Mouse (Mus musculus) embryonic facial prominence, embryonic 10.5 days (tissue): ENCODE measurements around the gene Mapk14. TPM values are rescaled to one million over a fixed set of nuclear protein-coding genes. Genes with fewer than 3 reads are reported as not detected.
A peak's percentile ranks its signal among the peaks of the same experiment; 100 is the strongest.
"Not testable (repeated sequence)": the region's sequence is repeated elsewhere in the genome, so short reads cannot be mapped to it uniquely, and the experiment has no call there.

Experiments
- DNase-seq: peaks from one replicate; pipeline ENCODE4 v3.0.0-alpha.2; 2017; ENCODE audit warnings: low spot score
- H3K27ac ChIP-seq: fragments of 300-500 bp; sonication (generic); replicated peaks from 2 replicates; pipeline ENCODE4 v1.5.1; 2016; ENCODE audit warnings: mild to moderate bottlenecking
- H3K27me3 ChIP-seq: fragments of 300-500 bp; sonication (generic); replicated peaks from 2 replicates; pipeline ENCODE4 v1.6.1; 2016; ENCODE audit warnings: low read depth, mild to moderate bottlenecking; ENCODE audit not compliant: poor library complexity, severe bottlenecking
- H3K36me3 ChIP-seq: fragments of 300-500 bp; sonication (generic); replicated peaks from 2 replicates; pipeline ENCODE4 v1.6.1; 2016; ENCODE audit warnings: mild to moderate bottlenecking, moderate library complexity
- H3K4me1 ChIP-seq: fragments of 300-500 bp; sonication (generic); 2 replicates; pipeline ENCODE4 v1.6.1; 2016
- H3K4me3 ChIP-seq: fragments of 300-500 bp; sonication (generic); 2 replicates; pipeline ENCODE4 v1.5.1; 2016; ENCODE audit warnings: mild to moderate bottlenecking, moderate library complexity
- H3K9me3 ChIP-seq: fragments of 300-500 bp; sonication (generic); 2 replicates; pipeline ENCODE4 v1.6.1; 2016; ENCODE audit warnings: mild to moderate bottlenecking
- WGBS: fragments of 180-500 bp; shearing (Covaris S2); methylation state at CpG from one replicate; pipeline ENCODE4 v1.1.7; 2016; 5-methylcytosine and 5-hydroxymethylcytosine counted together
- polyA plus RNA-seq: library from polyadenylated mRNA; unstranded; fragments of >200 nt; fragmentation: Nextera tagmentation; extraction: Ambion mirVana; gene quantifications from 2 replicates; pipeline ENCODE4 v1.2.1, GENCODE M21; 2016

The Mapk14 gene
- polyA plus RNA-seq, 1 experiment from 2014 or later = 48.1 TPM

DNA sequence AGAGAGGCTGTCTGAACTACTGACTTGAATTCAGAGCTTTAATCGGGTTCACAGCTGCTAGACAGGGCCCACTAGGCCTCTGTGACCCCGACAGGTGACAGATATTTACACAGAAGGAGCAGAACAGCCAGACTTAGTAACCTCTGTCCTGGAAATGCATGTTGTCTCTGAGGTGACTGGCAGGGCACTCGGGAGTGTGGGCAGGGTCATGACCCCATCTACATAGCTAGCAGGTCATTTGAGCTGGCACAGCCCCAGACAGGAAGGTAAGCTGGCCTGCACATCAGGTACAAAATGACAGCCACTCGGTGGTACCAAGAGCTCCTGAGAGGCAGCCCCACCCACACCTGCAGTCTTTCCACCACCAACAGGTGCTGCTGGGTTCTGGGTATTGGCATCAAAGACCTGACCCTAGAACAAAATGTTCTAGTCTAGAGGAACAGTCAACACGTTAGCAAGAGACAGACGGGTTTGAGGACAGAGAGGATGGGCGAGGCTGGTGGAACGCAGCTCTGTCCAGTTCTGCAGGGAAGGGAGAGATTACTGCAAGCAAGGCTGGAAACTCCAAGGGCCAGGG is 69.7 kb downstream of the Mapk14 start:
- H3K27ac ChIP-seq = no peak overlapping the region
- no peak for DNase-seq
- no peaks in the 10 kb centered on the region for H3K36me3 ChIP-seq
- no peaks in the 10 kb centered on the region for H3K9me3 ChIP-seq
- 71% methylated on average over 8 of the region's 8 CpGs for WGBS
- 0 out of 2 replicates have a peak, but pooled peaks cover 4% of the 10 kb centered on the region for H3K4me1 ChIP-seq
- no peak overlapping the region for H3K4me3 ChIP-seq
- no peaks in the 10 kb centered on the region for H3K27me3 ChIP-seq

- H3K9me3 ChIP-seq = no peaks in the 10 kb centered on the region
- peak; percentile 79 for DNase-seq
- H3K4me1 ChIP-seq = 0 out of 2 replicates have a peak, but pooled peaks cover 10% of the 10 kb centered on the region
- H3K4me3 ChIP-seq = no peak overlapping the region
- WGBS = 14% methylated on average over 3 of the region's 3 CpGs
- no peak overlapping the region for H3K27ac ChIP-seq
- peaks cover 5% of the 10 kb centered on the region for H3K27me3 ChIP-seq
- H3K36me3 ChIP-seq = no peaks in the 10 kb centered on the region
Observed at GRCm38 (mm10) chr17:28761871-28762270, 70.7 kb downstream of the Mapk14 start.

DNA sequence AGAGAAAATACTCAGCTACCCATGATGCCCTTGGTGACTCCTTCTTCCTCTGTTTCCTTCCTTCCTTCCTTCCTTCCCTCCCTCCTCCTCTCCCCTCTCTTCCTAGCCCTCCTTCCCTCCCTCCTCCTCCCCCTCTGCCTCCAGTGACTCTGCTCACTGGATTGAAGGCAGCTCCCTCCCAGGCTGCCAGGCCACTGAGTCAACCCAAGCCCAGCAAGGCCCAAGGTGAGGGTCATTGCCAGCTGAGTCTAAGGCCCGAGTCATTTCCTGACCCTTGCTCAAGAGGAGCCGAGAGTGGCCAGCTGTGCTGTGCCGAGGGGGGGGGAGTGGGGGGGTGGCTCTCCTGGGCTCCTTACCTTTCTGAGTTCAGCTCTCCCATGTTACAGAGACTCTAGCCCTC is 75.1 kb downstream of the Mapk14 start:
- H3K27me3 ChIP-seq = peaks cover 41% of the 10 kb centered on the region
- no peak overlapping the region for H3K27ac ChIP-seq
- H3K4me1 ChIP-seq = peaks cover 23% of the 10 kb centered on the region
- no peak for DNase-seq
- H3K4me3 ChIP-seq = no peak overlapping the region
- H3K36me3 ChIP-seq = no peaks in the 10 kb centered on the region
- H3K9me3 ChIP-seq = no peaks in the 10 kb centered on the region
- WGBS = 55% methylated on average over 3 of the region's 3 CpGs

- 74% methylated on average over 11 of the region's 11 CpGs for WGBS
- H3K36me3 ChIP-seq = no peaks in the 10 kb centered on the region
- no peak overlapping the region for H3K4me3 ChIP-seq
- no peak for DNase-seq
- H3K27me3 ChIP-seq = peaks cover 48% of the 10 kb centered on the region
- H3K27ac ChIP-seq = no peak overlapping the region
- H3K9me3 ChIP-seq = no peaks in the 10 kb centered on the region
- H3K4me1 ChIP-seq = peaks cover 23% of the 10 kb centered on the region
Observed at GRCm38 (mm10) chr17:28766781-28767515, 75.8 kb downstream of the Mapk14 start.

DNA sequence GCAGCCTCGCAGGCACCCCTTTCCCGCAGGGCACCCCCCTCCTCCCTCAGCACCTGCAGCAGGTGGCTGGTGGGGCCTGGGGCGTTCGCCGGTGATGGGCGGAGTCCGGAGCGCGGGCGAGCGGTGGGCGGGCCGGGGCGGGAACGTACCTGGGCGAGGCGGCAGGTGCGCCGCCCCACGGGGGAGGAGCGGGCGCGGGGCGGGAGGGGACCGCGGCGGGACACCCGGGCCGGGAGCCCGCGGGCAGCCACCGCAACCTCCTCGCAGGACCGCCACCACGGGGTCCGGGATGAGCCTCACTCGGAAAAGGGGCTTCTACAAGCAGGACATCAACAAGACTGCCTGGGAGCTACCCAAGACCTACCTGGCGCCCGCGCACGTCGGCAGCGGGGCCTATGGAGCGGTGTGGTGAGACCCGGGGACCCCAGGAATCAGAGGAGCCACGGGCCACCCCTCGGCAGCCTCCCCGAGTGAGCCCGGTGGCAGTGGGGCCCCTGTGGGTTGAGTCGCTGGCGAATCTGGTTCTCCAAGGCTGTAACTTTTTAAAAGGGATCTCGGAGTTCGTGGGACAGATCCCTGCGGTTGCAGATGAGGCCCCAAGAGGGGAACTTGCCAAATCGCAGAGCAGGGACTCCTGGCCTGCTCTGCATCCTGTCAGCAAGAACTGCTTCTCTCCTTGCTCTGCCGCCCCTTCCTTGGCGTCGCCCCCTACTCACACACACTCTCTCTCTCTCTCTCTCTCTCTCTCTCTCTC is 78.2 kb downstream of the Mapk14 start, which contains the start of gene Mapk13:
Mapk13 (plus strand) TSS at position 177 of the 754 bp plus-strand sequence.
- peak; percentile 58 for DNase-seq
- Histone ChIP-seq H3K9me3 (no peaks in the 10 kb centered on the region), H3K4me1 (peaks cover 23% of the 10 kb centered on the region), H3K4me3 (peak within 1 kb of the TSS; percentile 61), H3K36me3 (no peaks in the 10 kb centered on the region), H3K27ac (peak within 1 kb of the TSS; percentile 66; the same call in 1 of the 2 replicates), H3K27me3 (peaks cover 54% of the 10 kb centered on the region)
- 1% methylated on average over 58 of the region's 58 CpGs for WGBS

GRCm38 (mm10) chr17:28769875-28770421 is 78.8 kb downstream of the Mapk14 start:
- H3K9me3 ChIP-seq = no peaks in the 10 kb centered on the region
- peaks cover 23% of the 10 kb centered on the region for H3K4me1 ChIP-seq
- H3K4me3 ChIP-seq = peak overlapping the region; percentile 61
- peak overlapping the region; percentile 66; the same call in 1 of the 2 replicates for H3K27ac ChIP-seq
- H3K27me3 ChIP-seq = peaks cover 54% of the 10 kb centered on the region
- H3K36me3 ChIP-seq = no peaks in the 10 kb centered on the region
- WGBS = 5% methylated on average over 24 of the region's 24 CpGs
- no peak for DNase-seq

DNA sequence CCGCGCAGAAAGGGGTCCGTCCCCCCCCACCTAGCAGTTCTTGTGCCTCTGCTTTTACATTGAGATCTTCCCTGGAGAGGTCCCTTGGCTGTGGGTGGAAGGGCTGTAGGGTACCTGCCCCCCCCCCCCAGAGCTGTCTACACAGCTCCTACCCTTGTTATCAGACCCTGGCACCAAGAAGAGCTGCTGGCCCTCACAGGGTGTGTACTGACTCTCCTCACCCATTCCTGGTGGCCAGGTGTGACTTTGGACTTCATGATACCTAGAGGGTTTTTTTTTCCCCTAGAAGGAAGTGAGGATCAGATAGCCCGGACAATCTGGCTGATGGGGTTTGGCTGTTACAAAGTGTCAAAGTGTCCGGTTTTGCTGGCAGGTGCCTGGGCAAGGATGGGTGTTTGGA is 80.2 kb downstream of the Mapk14 start:
- H3K9me3 ChIP-seq = no peaks in the 10 kb centered on the region
- H3K4me3 ChIP-seq = no peak overlapping the region
- WGBS = 88% methylated on average over 5 of the region's 5 CpGs
- peaks cover 4% of the 10 kb centered on the region; the same call in 1 of the 2 replicates for H3K36me3 ChIP-seq
- H3K4me1 ChIP-seq = peaks cover 20% of the 10 kb centered on the region
- H3K27me3 ChIP-seq = peaks cover 52% of the 10 kb centered on the region
- no peak overlapping the region for H3K27ac ChIP-seq
- no peak for DNase-seq

GRCm38 (mm10) chr17:28774303-28774702 is 83.2 kb downstream of the Mapk14 start:
- not testable (repeated sequence) for H3K9me3 ChIP-seq, H3K36me3 ChIP-seq, H3K27ac ChIP-seq, H3K4me3 ChIP-seq, DNase-seq
- WGBS = 95% methylated on average over 9 of the region's 9 CpGs
- Histone ChIP-seq H3K4me1 (peaks cover 12% of the 10 kb centered on the region), H3K27me3 (peaks cover 32% of the 10 kb centered on the region)

DNA sequence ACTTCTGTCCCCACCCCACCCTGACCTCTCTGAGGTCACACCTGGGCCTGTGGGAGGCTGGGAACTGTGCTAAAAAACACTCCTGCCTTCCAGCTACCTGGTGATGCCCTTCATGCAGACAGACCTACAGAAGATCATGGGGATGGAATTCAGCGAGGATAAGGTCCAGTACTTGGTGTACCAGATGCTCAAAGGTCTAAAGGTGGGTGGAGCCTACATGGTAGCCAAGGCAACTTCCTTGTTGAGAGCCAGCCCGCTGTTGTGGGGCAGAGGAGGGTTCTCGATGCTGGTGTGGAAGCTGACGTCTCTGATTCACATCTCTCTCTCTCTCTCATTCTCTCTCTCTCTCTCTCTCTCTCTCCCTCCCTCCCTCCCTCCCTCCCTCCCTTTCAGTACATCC is 84.0 kb downstream of the Mapk14 start:
- peaks cover 4% of the 10 kb centered on the region; the same call in 1 of the 2 replicates for H3K36me3 ChIP-seq
- H3K4me3 ChIP-seq = no peak overlapping the region
- H3K27ac ChIP-seq = no peak overlapping the region
- H3K27me3 ChIP-seq = peaks cover 23% of the 10 kb centered on the region
- 88% methylated on average over 4 of the region's 4 CpGs for WGBS
- H3K9me3 ChIP-seq = no peaks in the 10 kb centered on the region
- no peak for DNase-seq
- peaks cover 3% of the 10 kb centered on the region for H3K4me1 ChIP-seq

DNA sequence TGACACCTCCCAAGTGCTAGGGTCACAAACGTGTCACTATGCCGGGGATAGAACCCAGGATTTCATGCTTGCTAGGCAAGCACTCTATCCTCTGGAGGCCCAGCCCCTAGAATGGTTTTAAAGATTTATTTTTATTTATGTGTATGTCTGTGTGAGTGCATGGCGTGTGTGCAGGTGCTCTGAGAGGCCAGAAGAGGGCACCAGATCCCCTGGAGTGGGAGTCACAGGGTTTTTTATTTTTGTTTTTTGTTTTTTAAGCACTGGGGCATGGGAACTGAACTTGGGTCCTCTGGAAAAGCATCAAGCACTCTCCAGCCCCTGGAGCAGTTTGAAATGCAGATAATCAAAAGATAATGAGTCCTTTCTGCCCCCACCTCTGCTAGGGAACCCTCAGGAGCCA is 85.7 kb downstream of the Mapk14 start:
- 0 out of 2 replicates have a peak overlapping the region, but pooled peaks have one; percentile 37 for H3K27ac ChIP-seq
- WGBS = 90% methylated on average over 3 of the region's 3 CpGs
- H3K27me3 ChIP-seq = peaks cover 7% of the 10 kb centered on the region
- H3K9me3 ChIP-seq = no peaks in the 10 kb centered on the region
- DNase-seq = no peak
- peaks cover 10% of the 10 kb centered on the region for H3K4me1 ChIP-seq
- no peak overlapping the region for H3K4me3 ChIP-seq
- H3K36me3 ChIP-seq = peaks cover 4% of the 10 kb centered on the region; the same call in 1 of the 2 replicates

DNA sequence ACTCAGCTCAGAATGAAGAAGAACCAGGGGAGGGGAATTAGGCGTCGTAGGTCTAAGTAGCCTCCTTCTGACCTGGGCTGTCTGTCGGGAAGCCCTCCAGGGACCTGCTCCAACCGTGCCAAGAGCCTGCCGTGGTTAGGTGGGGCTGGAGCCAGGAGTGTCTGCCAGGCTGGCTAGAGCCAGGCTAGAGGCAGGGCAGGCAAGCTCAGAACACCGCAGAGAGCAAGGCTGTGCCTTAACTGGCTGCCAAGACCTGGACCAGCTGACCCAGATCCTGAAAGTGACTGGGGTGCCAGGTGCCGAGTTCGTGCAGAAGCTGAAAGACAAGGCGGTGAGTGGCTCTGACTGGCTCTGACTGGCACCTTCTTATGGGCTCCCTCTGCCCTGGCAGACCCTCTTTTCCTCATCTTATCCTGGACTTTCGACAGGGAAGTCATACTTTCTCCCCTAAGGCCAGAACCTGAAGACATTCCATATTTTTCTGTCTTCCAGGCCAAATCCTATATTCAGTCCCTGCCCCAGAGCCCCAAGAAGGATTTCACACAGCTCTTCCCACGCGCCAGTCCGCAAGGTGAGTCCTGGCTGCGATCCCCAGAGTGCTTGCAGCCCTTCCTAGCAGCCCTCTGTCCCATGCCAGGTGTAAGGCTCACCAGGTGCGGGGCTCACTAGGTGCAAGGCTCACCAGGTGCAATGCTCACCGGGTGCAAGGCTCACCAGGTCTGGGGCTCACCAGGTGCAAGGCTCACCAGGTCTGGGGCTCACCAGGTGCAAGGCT is 86.3 kb downstream of the Mapk14 start:
- 89% methylated on average over 16 of the region's 16 CpGs for WGBS
- peaks cover 4% of the 10 kb centered on the region; the same call in 1 of the 2 replicates for H3K36me3 ChIP-seq
- H3K4me1 ChIP-seq = peaks cover 10% of the 10 kb centered on the region
- peaks cover under 1% of the 10 kb centered on the region; the same call in 1 of the 2 replicates for H3K27me3 ChIP-seq
- H3K4me3 ChIP-seq = no peak overlapping the region
- no peak for DNase-seq
- 0 out of 2 replicates have a peak overlapping the region, but pooled peaks have one; percentile 37 for H3K27ac ChIP-seq
- no peaks in the 10 kb centered on the region for H3K9me3 ChIP-seq
